Mouse (Mus musculus) C2C12 (cell line): ENCODE measurements around the gene Pipox. TPM values are rescaled to one million over a fixed set of nuclear protein-coding genes. Genes with fewer than 3 reads are reported as not detected.

Source experiments
- H3K27me3 ChIP-seq: one replicate; pipeline ENCODE4 v1.6.1; 2011; ENCODE audit not compliant: control insufficient read depth, insufficient read depth, insufficient read length
- H3K36me3 ChIP-seq: one replicate; pipeline ENCODE4 v1.6.1; 2011; ENCODE audit not compliant: control insufficient read depth, insufficient read depth
- H3K4me3 ChIP-seq: one replicate; pipeline ENCODE4 v1.5.1; 2011; ENCODE audit warnings: mild to moderate bottlenecking, control low read depth; ENCODE audit not compliant: poor library complexity, insufficient read depth, severe bottlenecking
- H3K79me2 ChIP-seq: one replicate; pipeline ENCODE4 v1.6.1; 2011; ENCODE audit not compliant: control insufficient read depth, insufficient read depth
- H3K79me3 ChIP-seq: one replicate; pipeline ENCODE4 v1.6.1; 2011; ENCODE audit warnings: low read depth, control low read depth
- H3ac ChIP-seq: one replicate; pipeline ENCODE3; 2011; ENCODE audit warnings: low read depth; ENCODE audit not compliant: control insufficient read depth, insufficient read length
- CEBPB ChIP-seq: IDR thresholded peaks from one replicate; pipeline ENCODE4 v1.6.1; 2011; ENCODE audit warnings: low read depth, mild to moderate bottlenecking, control low read depth, moderate library complexity
- CTCF ChIP-seq: IDR thresholded peaks from one replicate; pipeline ENCODE4 v1.5.1; 2011; ENCODE audit not compliant: control insufficient read depth, insufficient read depth, insufficient read length
- FOSL1 ChIP-seq: IDR thresholded peaks from one replicate; pipeline ENCODE4 v1.8.0; 2011; ENCODE audit warnings: mild to moderate bottlenecking, low read length; ENCODE audit not compliant: poor library complexity, insufficient read depth, severe bottlenecking
- MAX ChIP-seq: IDR thresholded peaks from one replicate; pipeline ENCODE4 v1.6.1; 2011; ENCODE audit warnings: mild to moderate bottlenecking, control low read depth
- MYOD1 ChIP-seq: IDR thresholded peaks from one replicate; pipeline ENCODE4 v1.6.1; 2011; ENCODE audit warnings: low read depth; ENCODE audit not compliant: control insufficient read depth, insufficient read length
- MYOG ChIP-seq: IDR thresholded peaks from one replicate; pipeline ENCODE4 v1.6.1; 2011; ENCODE audit not compliant: control insufficient read depth, insufficient read length; ENCODE audit errors: extremely low read depth
- USF1 ChIP-seq: IDR thresholded peaks from one replicate; pipeline ENCODE4 v1.6.1; 2011; ENCODE audit warnings: low read depth, mild to moderate bottlenecking, control low read depth, moderate library complexity
- polyA plus RNA-seq: library from polyadenylated mRNA; unstranded; fragments of >200 nt; fragmentation: generic; extraction: Trizol; gene quantifications from one replicate; pipeline ENCODE4 v1.2.1, GENCODE M21; 2012; ENCODE audit warnings: missing spikeins

Gene Pipox
- polyA plus RNA-seq, 1 experiment, result not detected

DNA sequence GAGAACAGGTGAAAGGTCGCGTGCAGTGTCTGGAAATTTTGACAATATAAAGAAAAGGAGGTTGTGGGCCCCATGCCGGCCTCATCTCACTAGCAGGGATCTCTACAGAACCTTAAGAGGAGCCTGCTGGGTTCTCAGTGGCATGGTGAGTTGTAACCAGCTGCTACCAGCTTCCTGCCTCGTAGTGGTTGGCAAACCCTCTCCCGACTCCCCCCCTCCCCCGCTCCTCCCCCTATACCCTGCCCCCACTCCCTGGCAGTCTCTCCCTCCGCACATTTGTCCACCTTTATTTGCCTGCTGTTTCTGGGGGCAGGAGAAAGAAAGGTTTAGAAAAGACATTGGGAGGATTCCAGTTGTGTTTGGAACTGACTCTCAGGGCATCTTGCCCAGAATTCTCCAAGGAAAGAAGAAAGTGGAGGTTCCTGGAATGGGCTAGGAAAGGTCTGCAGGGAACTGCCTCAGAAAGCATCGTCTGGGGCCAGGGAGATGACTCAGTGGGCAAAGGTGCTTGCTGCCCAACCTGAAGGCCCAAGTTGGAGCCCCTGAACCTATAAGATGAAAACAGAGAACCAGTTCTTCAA, 8.0 kb upstream of the Pipox start:
- no peaks in the 10 kb centered on the region for H3K36me3 ChIP-seq
- H3K79me3 ChIP-seq, result no peaks in the 10 kb centered on the region
- H3K27me3 ChIP-seq, result peaks cover 80% of the 10 kb centered on the region
- H3K79me2 ChIP-seq, result no peaks in the 10 kb centered on the region
- TF ChIP-seq MYOD1 (no peak), FOSL1 (no peak), CTCF (no peak)
- H3ac ChIP-seq, result no peak overlapping the region
- H3K4me3 ChIP-seq, result no peak overlapping the region

DNA sequence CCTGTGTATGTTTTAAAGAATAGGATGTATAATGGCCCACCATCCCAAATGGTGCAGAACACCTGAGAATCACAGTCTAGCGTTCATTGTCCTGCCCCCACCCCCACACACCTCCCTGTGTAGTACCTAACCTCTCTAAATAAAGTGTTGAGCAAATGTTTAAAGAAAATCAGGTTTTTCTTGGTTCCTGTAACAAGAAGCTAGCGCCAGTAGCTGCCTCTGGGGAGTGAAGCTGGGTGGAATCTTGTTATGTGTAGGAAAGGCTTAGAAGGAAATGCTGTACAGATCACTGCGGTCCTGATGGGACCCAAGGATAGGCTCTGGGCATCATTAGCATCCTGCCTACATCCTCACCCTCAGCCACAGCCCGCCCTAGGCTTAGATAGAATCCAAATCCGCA, 7.5 kb upstream of the Pipox start:
- no peak overlapping the region for H3ac ChIP-seq
- no peak overlapping the region for H3K4me3 ChIP-seq
- H3K27me3 ChIP-seq, result peaks cover 82% of the 10 kb centered on the region
- TF ChIP-seq CTCF, result no peak
- TF ChIP-seq USF1, result no peak
- TF ChIP-seq MYOD1, result no peak
- no peak for TF ChIP-seq MYOG
- TF ChIP-seq CEBPB, result no peak
- TF ChIP-seq MAX, result no peak
- TF ChIP-seq FOSL1, result no peak
- no peaks in the 10 kb centered on the region for H3K36me3 ChIP-seq
- no peaks in the 10 kb centered on the region for H3K79me2 ChIP-seq
- no peaks in the 10 kb centered on the region for H3K79me3 ChIP-seq

- Histone ChIP-seq H3ac (no peak overlapping the region), H3K4me3 (no peak overlapping the region), H3K79me2 (no peaks in the 10 kb centered on the region), H3K79me3 (no peaks in the 10 kb centered on the region), H3K27me3 (peaks cover 85% of the 10 kb centered on the region), H3K36me3 (no peaks in the 10 kb centered on the region)
- TF ChIP-seq USF1, result no peak
- TF ChIP-seq CTCF, result no peak
Measured at GRCm38 (mm10) chr11:77900696-77901095, 6.8 kb upstream of the Pipox start.

- Histone ChIP-seq H3K4me3 (no peak overlapping the region), H3K27me3 (peaks cover 88% of the 10 kb centered on the region), H3K79me2 (no peaks in the 10 kb centered on the region), H3ac (no peak overlapping the region), H3K79me3 (no peaks in the 10 kb centered on the region), H3K36me3 (no peaks in the 10 kb centered on the region)
- no peak for TF ChIP-seq CTCF
Measured at GRCm38 (mm10) chr11:77900187-77900586, 6.3 kb upstream of the Pipox start.

- no peak for TF ChIP-seq FOSL1
- TF ChIP-seq USF1, result no peak
- TF ChIP-seq CTCF, result no peak
- no peak for TF ChIP-seq MYOD1
- H3ac ChIP-seq, result no peak overlapping the region
- no peaks in the 10 kb centered on the region for H3K79me2 ChIP-seq
- peaks cover 68% of the 10 kb centered on the region for H3K27me3 ChIP-seq
- H3K36me3 ChIP-seq, result no peaks in the 10 kb centered on the region
- no peaks in the 10 kb centered on the region for H3K79me3 ChIP-seq
- no peak overlapping the region for H3K4me3 ChIP-seq
Measured at GRCm38 (mm10) chr11:77896820-77897805, 3.2 kb upstream of the Pipox start.

DNA sequence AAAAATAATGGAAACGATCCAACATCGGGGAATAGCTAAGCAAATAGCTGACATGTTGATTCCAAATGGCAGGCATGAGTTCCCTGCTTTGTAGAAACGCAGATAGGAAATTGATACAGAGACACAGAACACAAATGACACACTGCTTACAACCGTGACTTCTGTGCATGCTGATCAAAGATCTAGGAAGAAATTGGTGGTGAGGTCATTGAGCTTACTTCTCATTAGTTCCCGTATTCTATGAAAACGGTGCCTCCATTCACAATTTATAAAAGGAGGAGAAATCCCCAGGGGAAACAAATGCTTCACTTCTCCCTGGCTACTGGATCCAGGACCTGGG, 2.6 kb upstream of the Pipox start:
- H3ac ChIP-seq, result no peak overlapping the region
- no peaks in the 10 kb centered on the region for H3K36me3 ChIP-seq
- H3K27me3 ChIP-seq, result peaks cover 67% of the 10 kb centered on the region
- TF ChIP-seq FOSL1 (no peak), CEBPB (no peak), MYOD1 (no peak), MYOG (no peak), CTCF (no peak), MAX (no peak), USF1 (no peak)
- H3K4me3 ChIP-seq, result no peak overlapping the region
- no peaks in the 10 kb centered on the region for H3K79me3 ChIP-seq
- H3K79me2 ChIP-seq, result no peaks in the 10 kb centered on the region
